Mouse (Mus musculus) layer of hippocampus, adult 11-12 months (tissue): ENCODE measurements around the gene Sec23a.
"Not testable (repeated sequence)": the region's sequence is repeated elsewhere in the genome, so short reads cannot be mapped to it uniquely, and the experiment has no call there.

Experiments used
- DNase-seq: peaks from one replicate; pipeline ENCODE4 v3.0.0; 2022; ENCODE audit warnings: low spot score

Gene Sec23a

GRCm38 (mm10) chr12:58981178-58981661, 30.6 kb downstream of the Sec23a start:
- not testable (repeated sequence) for DNase-seq

- DNase-seq, result no peak
Measured at GRCm38 (mm10) chr12:58976966-58977365, 34.9 kb downstream of the Sec23a start.

GRCm38 (mm10) chr12:58964583-58964982, 47.2 kb downstream of the Sec23a start:
- DNase-seq, result peak; percentile 17

GRCm38 (mm10) chr12:58960844-58961243, 51.0 kb downstream of the Sec23a start:
- no peak for DNase-seq

GRCm38 (mm10) chr12:58956624-58957023, 55.2 kb downstream of the Sec23a start:
- no peak for DNase-seq

- DNase-seq, result no peak
Measured at GRCm38 (mm10) chr12:58956162-58956561, 55.7 kb downstream of the Sec23a start.

GRCm38 (mm10) chr12:58947879-58948278, 63.9 kb downstream of the Sec23a start:
- DNase-seq, result no peak

- DNase-seq, result peak; percentile 71
Measured at GRCm38 (mm10) chr12:58947231-58947630, 64.6 kb downstream of the Sec23a start.

GRCm38 (mm10) chr12:58942544-58942943, 69.3 kb downstream of the Sec23a start:
- no peak for DNase-seq

- no peak for DNase-seq
Measured at GRCm38 (mm10) chr12:58934580-58934979, 77.2 kb downstream of the Sec23a start.

GRCm38 (mm10) chr12:58924996-58925395, 86.8 kb downstream of the Sec23a start:
- DNase-seq, result no peak

- DNase-seq, result peak; percentile 69
Measured at GRCm38 (mm10) chr12:58924025-58924424, 87.8 kb downstream of the Sec23a start.

GRCm38 (mm10) chr12:58920775-58921174, 91.0 kb downstream of the Sec23a start:
- DNase-seq, result no peak

- DNase-seq, result no peak
Measured at GRCm38 (mm10) chr12:58919516-58919915, 92.3 kb downstream of the Sec23a start.

GRCm38 (mm10) chr12:58909826-58910225, 102.0 kb downstream of the Sec23a start:
- DNase-seq, result no peak
